Mouse (Mus musculus): ENCODE data around the gene Prex1.

GRCm38 (mm10) chr2:166583292-166583691 is 130.3 kb downstream of the Prex1 start:
- TF ChIP-seq MXI1 (IDR thresholded peaks at IDR 0.05; ENCODE audit: low read depth, low read length): no peak
- no peak for TF ChIP-seq E2F4 (IDR thresholded peaks at IDR 0.05; ENCODE audit: insufficient replicate concordance, low read depth, low read length)
- TF ChIP-seq POLR2A (IDR thresholded peaks at IDR 0.05; ENCODE audit: low read depth, low read length): no peak
- peak; percentile 28 to 42; a peak in 3 of 4 replicates for TF ChIP-seq CTCF (conservative IDR thresholded peaks at IDR 0.05 in 1 of 2, IDR thresholded peaks at IDR 0.05 in 1 of 2; ENCODE audit: low read depth in 2 of 2, low read length in 2 of 2)
- no peak for TF ChIP-seq RAD21 (IDR thresholded peaks at IDR 0.05; ENCODE audit: low read depth, low read length)
- no peak for TF ChIP-seq ZNF384 (IDR thresholded peaks at IDR 0.05; ENCODE audit: low read depth, low read length)
- TF ChIP-seq EP300 (IDR thresholded peaks at IDR 0.05; ENCODE audit: low read length): no peak
- TF ChIP-seq BHLHE40 (IDR thresholded peaks at IDR 0.05; ENCODE audit: low read depth, low read length): no peak
